Mouse (Mus musculus) mouse embryonic stem cell (cell line): ENCODE results near the gene Galnt4.

Source experiments
- in situ Hi-C, 2 experiments: fragments of 300-500 bp; cut with MboI; formaldehyde crosslinking; loops; 1 replicate in 1 of 2; 3 replicates in 1 of 2; pipeline ENCODE4 v1.14.3; 2019 to 2020; ENCODE audit warnings: low sequenced_read_pairs in 2 of 2, low pct_unique_long_range_greater_than_20kb in 1 of 2, mixed read lengths in 1 of 2; ENCODE audit not compliant: unreplicated experiment in 1 of 2

Gene Galnt4

DNA sequence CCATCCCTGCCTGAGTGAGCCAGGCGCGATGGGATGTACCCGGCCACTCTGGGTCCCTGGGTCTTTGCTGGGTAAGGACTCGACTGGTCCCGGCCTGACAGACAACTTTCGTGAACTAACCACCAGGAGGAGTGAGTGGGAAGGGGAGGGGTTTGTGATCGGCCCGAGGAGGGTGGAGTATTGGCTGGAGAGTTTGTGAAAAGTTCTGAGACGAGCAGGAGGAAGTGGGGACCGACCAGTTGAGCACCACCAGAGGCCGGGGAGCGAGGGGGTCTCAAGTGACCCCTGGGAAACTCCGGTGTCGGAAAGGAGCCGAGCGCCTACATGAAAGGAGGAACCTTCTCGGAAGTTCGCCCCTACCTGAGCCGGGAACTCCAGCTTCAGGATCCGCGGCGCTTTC is at the start of gene Galnt4:
Gene Galnt4 (plus strand): TSS at position 196 of the 400 bp plus-strand sequence.
- in situ Hi-C loops = no loop called here

- in situ Hi-C loops = no loop called here
Measured at GRCm38 (mm10) chr10:99060588-99060987, 47.4 kb upstream of the Galnt4 start.

DNA sequence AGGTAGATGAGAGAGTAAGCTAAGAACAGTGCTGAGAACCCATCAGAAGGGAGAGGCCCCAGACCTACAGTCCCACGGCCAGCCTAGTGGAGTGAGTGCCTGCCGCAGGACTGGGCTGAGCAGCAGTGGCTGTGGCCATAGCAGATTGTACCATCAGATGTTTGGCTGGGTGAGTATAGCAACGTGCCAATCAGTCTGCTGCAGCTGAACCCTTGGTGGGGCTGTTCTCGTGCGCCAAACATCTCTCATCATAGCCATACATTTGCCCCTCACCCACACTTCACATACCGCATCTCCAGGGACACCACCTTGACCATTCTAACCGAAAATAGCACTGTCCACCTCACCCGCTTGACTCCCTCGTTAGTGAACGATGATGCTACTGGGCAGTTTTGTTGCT is 46.5 kb upstream of the Galnt4 start:
- in situ Hi-C loops = no loop called here

DNA sequence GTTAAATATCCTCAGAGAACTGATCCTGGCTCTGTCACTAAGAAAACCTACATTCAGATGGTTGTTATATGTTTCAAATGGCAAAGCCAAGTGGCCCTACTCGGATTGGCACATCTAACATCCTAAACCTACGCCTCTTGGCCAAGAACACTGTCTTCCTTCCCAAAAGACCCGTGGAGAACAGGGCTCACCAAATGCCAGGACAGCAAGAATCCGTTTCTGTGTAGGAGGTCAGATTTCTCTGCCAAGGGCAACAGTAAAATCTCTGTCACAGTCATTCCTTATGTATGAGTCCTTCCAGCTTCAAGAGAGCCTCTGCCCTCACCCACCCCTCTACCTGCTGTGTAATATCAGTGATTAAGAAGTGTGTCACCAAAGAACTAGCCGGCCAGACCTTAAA is 45.4 kb upstream of the Galnt4 start:
- in situ Hi-C loops = no loop called here

- in situ Hi-C loops = loop anchor here (25.0 kb wide), 4 partner anchors 264 to 589 kb away; no protein-coding TSS in a partner anchor
Measured at GRCm38 (mm10) chr10:99076113-99076895, 31.7 kb upstream of the Galnt4 start.

DNA sequence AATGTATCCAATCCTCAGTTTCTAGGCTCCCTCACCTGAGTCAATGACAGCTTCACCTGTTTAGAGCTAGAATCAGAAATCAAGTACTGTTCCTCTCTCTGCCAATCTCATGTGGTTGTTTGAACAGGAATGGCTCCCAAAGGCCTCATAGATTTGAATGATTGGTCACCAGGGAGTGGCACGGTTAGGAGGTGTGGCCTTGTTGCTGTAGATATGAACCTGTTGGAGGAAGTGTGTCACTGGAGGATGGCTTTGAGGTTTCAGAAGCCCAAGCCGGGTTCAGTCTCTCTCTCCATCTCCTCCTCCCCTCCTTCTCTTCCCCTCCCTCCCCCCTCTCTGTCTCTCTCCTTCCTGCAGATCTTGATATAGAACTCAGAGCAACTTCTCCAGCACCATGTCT is 29.3 kb upstream of the Galnt4 start:
- in situ Hi-C loops = loop anchor here (25.0 kb wide), 4 partner anchors 266 to 591 kb away; no protein-coding TSS in a partner anchor

GRCm38 (mm10) chr10:99081569-99081990 is 26.4 kb upstream of the Galnt4 start:
- in situ Hi-C loops = loop anchor here (25.0 kb wide), 4 partner anchors 269 to 594 kb away; no protein-coding TSS in a partner anchor

DNA sequence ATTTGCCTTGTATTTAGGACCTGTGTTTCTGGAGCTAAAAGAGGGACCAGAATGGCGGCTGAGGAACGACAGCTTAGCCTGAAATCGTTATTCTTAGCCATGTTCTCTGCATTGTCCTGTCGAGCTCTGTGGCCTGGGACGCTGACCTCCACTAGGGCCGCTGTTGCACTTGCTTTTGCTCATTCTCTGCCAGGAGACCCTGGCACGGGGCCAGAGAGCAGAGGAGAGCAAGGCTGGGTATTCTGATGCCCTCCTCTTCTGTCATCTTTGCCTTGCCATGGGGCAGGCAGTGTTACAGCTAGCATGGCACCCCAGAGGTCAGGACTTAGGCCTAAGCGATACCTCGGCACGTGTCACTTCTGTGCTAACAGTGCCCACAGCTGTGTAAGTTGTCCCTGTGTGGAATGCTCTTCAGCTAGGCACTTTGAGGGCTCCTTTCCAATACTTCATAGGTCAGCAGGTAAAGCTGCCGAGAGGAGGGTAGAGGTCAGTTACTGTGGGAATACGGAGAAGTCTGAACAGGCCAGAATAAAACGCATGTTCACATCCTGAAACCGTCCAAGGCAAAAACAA is 24.4 kb upstream of the Galnt4 start:
- in situ Hi-C loops = loop anchor here (25.0 kb wide), 4 partner anchors 271 to 596 kb away; no protein-coding TSS in a partner anchor

GRCm38 (mm10) chr10:99084397-99085239 is 23.3 kb upstream of the Galnt4 start:
- in situ Hi-C loops = loop anchor here (25.0 kb wide), 4 partner anchors 272 to 597 kb away; no protein-coding TSS in a partner anchor

DNA sequence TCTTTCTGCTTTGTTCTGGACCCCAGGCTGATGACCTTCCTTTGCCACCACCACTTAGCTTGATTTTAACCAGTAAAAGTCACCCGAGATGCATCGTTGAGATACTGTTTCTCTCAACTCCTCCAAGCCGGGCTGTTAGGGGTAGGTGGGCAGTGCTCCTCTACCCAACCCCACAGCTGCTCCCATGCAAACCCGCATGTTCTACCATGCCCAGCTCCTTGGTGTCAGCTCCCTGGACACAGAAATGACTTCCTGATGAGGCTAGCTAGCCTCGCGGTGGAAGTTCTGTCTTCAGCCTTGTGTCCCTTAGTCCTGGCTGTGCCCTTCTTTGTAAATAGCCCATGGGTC is 22.7 kb upstream of the Galnt4 start:
- in situ Hi-C loops = loop anchor here (25.0 kb wide), 4 partner anchors 273 to 598 kb away; no protein-coding TSS in a partner anchor

- in situ Hi-C loops = loop anchor here (25.0 kb wide), 4 partner anchors 274 to 599 kb away; no protein-coding TSS in a partner anchor
Measured at GRCm38 (mm10) chr10:99086029-99086428, 21.9 kb upstream of the Galnt4 start.

DNA sequence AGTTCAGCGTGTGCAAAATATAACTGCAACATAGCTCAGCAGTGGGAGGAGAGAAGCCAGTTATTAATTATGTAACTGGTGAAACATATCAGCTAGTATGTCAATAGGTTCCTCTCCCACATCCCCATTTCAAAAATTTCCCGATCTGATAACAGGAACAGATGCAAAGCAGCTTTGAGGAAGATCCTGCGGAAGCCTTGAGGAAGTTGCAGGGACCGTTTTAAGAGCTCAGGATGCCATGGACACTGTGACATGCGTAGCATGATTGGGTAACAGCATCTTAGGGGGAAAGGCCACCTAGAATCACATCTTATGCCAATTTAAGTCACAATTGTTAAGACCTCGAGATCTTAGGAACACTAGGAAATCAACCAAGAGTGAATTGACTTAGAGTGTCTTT is 18.1 kb upstream of the Galnt4 start:
- in situ Hi-C loops = loop anchor here (25.0 kb wide), 4 partner anchors 278 to 603 kb away; no protein-coding TSS in a partner anchor

GRCm38 (mm10) chr10:99093364-99093763 is 14.6 kb upstream of the Galnt4 start:
- in situ Hi-C loops = loop anchor here (25.0 kb wide), 4 partner anchors 281 to 606 kb away; no protein-coding TSS in a partner anchor

DNA sequence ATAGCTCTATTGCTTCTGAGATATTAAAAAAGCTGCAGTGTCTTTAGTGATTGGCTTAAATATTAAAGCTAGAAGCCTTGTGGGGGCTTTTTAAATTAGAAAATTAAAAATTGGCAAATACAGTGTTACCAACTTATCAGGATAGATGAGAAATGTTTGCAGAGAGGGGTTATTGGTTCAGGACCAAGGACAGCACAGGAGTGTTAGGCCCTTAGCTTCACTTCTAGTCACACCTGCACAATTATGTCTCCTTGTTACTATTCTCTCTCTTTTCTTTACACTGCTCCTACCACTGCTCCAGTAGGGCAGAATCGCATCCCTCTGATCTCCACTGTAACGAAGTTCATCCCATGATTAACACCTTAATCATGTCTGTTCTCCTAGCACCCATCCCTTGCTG is 12.8 kb upstream of the Galnt4 start:
- in situ Hi-C loops = loop anchor here (25.0 kb wide), 4 partner anchors 283 to 608 kb away; no protein-coding TSS in a partner anchor

GRCm38 (mm10) chr10:99097374-99097773 is 10.6 kb upstream of the Galnt4 start:
- in situ Hi-C loops = loop anchor here (25.0 kb wide), 4 partner anchors 285 to 610 kb away; no protein-coding TSS in a partner anchor

DNA sequence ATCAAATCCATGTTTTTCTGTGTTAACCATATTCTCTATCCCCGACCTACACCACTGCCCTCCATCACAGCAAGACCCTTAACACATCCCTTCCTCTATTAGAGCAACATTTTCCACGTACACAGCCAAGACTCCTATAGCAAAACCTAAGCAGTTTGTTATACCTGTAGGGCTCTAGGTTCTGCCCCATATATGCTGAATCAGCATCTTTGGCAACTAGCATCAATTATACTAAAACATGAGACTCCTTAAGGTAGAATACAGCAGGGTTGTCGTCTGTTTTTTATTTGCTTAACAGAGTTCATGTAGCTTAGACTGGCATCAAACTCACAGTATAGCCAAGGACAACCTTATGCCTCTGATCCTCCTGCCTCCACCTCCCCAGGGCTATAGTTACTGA is 2.4 kb upstream of the Galnt4 start:
- in situ Hi-C loops = no loop called here

DNA sequence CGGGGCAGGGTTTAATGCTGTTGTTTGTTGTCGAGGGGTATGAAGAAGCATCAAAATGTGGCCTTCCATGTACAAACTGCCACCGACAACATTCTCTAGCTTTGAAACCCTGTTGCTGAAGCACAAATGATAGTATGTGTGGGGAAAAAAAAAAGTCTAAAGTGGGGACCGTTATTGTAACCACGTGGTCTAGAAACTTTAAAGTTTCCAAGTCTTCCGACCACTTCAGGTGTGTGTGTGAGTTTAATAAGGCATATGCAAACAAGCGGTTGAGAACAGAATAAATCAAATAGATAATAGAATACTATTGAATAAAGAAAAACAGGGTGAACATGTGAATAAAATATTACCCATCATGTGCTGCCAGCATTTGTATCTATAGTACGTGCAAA is 1.7 kb upstream of the Galnt4 start:
- in situ Hi-C loops = no loop called here
